Comparison of ENCODE assay signal across 9 mouse cellular contexts in the genomic region with DNA sequence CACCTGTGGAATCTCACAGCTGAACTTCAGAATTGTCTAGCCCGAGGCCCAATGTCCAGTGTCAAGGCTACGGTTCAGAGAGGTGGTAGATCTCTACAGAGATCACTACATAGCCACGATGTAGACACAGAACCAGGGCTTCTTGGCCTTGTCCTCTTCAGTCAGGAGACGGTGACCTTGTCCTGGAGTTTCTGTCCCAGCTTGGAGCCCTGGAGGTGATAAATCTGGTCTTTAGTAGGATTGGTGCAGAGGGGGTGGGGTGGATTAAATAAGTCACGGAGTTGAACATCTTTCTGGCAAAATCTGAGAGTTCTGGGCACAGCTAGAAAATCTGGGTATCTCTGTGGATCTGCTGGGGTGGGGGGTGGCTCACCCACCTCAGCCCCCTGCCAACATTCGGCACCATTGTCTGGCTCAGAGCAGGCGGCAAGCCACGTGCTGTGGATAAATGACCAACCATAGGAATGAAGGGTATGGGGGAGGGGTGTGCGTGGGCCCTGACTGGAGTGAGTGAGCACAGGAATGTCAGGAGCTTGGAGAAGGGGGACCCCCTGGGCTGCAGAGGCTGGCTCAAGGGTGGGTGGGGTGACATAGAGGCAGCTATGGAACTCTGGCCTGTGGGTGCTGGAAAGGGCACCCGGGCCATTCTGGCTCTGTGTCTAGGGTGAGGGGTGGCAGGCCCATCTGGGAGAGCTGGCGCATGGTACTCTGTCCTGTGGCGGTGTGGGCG. TPM values are rescaled to one million over a fixed set of nuclear protein-coding genes. Genes with fewer than 3 reads are reported as not detected.
DNase-seq lines count a peak whose midpoint lies in the region; ATAC-seq and TF ChIP-seq lines count a peak whose summit lies in the region.
"Had no signal": no experiment of that assay in that cellular context is flagged by ENCODE, and none has a peak within 500 bp of the region (broad histone marks: within the 10 kb centered on the region; RNA-seq: fewer than 3 reads in every experiment).

No protein-coding gene starts in this region.

- no peaks in the 10 kb centered on the region for H3K27me3 ChIP-seq in stomach, embryonic 14.5 days (ENCODE audit: control insufficient read depth, insufficient read depth, low read length)

- DNase-seq in cerebellum, adult 11-12 months, result peak; percentile 69
- DNase-seq in cerebellum, postnatal 25 days, result no peak
- peak; percentile 38 for DNase-seq in lung, adult 2 months
- no peak for DNase-seq in lung, postnatal 14 days
- DNase-seq in kidney, postnatal 14 days, result peak; percentile 83
- DNase-seq in spleen, postnatal 14 days (ENCODE audit: low spot score in 2 of 2), result no peak
- DNase-seq in thymus, postnatal 25 days, result no peak

- H3K4me3 ChIP-seq in lung, adult 2 months (replicated peaks; ENCODE audit: extremely low read depth, low read depth, low read length), result no peak overlapping the region
- H3K4me3 ChIP-seq in stomach, embryonic 14.5 days (ENCODE audit: low read depth, low read length), result no peak overlapping the region

- peak overlapping the region; percentile 75; the same call in 1 of the 2 replicates for H3K27ac ChIP-seq in stomach, embryonic 14.5 days (ENCODE audit: low read length)

- 66% methylated on average over 13 of the region's 13 CpGs for WGBS in lung, adult 2 months
- WGBS in stomach, embryonic 14.5 days, result 66% methylated on average over 13 of the region's 13 CpGs

- H3K9me3 ChIP-seq in stomach, embryonic 14.5 days (ENCODE audit: control insufficient read depth, low read depth, low read length), result no peaks in the 10 kb centered on the region

- no peak for TF ChIP-seq CTCF in lung, adult 2 months (IDR thresholded peaks at IDR 0.05; ENCODE audit: insufficient read depth, low read length)

- no peak overlapping the region for H3K4me2 ChIP-seq in stomach, embryonic 14.5 days (replicated peaks; ENCODE audit: low read depth, low read length)

- ATAC-seq in stomach, embryonic 14.5 days (ENCODE audit: insufficient number of reproducible peaks, insufficient read depth, low FRiP score, low read depth), result no peak
- ATAC-seq: forebrain, embryonic 14.5 days had no signal

- no peak overlapping the region for H3K9ac ChIP-seq in stomach, embryonic 14.5 days (replicated peaks; ENCODE audit: low read depth, low read length)

- no peaks in the 10 kb centered on the region; the same call in 1 of the 2 replicates for H3K4me1 ChIP-seq in lung, adult 2 months (ENCODE audit: control insufficient read depth, insufficient read depth, low read length)
- peaks cover 10% of the 10 kb centered on the region for H3K4me1 ChIP-seq in stomach, embryonic 14.5 days (ENCODE audit: control insufficient read depth, insufficient read depth, low read length)

- no peaks in the 10 kb centered on the region for H3K36me3 ChIP-seq in stomach, embryonic 14.5 days (ENCODE audit: control insufficient read depth, insufficient read depth, low read length)

- TF ChIP-seq POLR2A in lung, adult 2 months (IDR thresholded peaks at IDR 0.05; ENCODE audit: borderline replicate concordance, extremely low read depth, low read depth, low read length), result no peak

RNA-seq across cellular contexts. Expression of a gene that starts 32.8 kb away (rescaled TPM):
- polyA plus RNA-seq in lung, adult 2 months (2012; rRNA removed), result 68.3 and 101 TPM in 2 replicates
- polyA plus RNA-seq in stomach, embryonic 14.5 days (2014; fragmentation: Nextera tagmentation; extraction: Ambion mirVana), result 17.5 and 24.6 TPM in 2 replicates

Comparison
In these comparisons a context has a peak if more than half of its experiments do, and no peak if none do; other contexts are left out.
1. DNase-seq: peak in cerebellum, adult 11-12 months (single experiment), lung, adult 2 months (single experiment) and kidney, postnatal 14 days (single experiment); none in cerebellum, postnatal 25 days (0 of 2), lung, postnatal 14 days (single experiment), spleen, postnatal 14 days (0 of 2) and thymus, postnatal 25 days (single experiment).